Mouse (Mus musculus): ENCODE data around the gene Alkbh1. TPM values are rescaled to one million over a fixed set of nuclear protein-coding genes. Genes with fewer than 3 reads are reported as not detected.

Alkbh1 gene
- polyA plus RNA-seq (2012; rRNA removed), result 13.7 and 14.7 TPM in 2 replicates

DNA sequence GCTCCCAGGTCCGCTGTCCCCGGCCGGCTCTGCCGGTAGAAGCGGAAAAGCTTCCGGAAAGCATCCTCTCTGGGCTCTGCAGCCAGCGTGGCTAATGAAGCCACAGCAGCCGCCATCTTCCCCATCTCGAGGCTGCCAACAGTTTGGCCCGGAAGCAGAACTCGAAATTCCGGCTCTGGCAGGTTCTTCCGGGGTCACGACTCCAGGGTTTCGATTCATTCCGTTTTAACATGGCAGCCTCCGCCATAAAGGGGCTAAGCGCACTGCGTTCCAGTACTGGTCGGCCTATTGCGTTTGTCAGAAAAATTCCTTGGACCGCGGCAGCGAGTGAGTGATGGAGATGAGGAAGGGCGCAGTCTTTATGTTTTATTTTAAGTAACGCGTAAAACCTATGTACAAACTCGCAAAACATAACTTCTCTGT, at the start of gene Alkbh1, which contains the start of gene Slirp:
Gene Alkbh1 (minus strand): TSS at position 318 of the 423 bp plus-strand sequence.
Gene Slirp (plus strand): TSS at position 197 of the 423 bp plus-strand sequence.

DNA sequence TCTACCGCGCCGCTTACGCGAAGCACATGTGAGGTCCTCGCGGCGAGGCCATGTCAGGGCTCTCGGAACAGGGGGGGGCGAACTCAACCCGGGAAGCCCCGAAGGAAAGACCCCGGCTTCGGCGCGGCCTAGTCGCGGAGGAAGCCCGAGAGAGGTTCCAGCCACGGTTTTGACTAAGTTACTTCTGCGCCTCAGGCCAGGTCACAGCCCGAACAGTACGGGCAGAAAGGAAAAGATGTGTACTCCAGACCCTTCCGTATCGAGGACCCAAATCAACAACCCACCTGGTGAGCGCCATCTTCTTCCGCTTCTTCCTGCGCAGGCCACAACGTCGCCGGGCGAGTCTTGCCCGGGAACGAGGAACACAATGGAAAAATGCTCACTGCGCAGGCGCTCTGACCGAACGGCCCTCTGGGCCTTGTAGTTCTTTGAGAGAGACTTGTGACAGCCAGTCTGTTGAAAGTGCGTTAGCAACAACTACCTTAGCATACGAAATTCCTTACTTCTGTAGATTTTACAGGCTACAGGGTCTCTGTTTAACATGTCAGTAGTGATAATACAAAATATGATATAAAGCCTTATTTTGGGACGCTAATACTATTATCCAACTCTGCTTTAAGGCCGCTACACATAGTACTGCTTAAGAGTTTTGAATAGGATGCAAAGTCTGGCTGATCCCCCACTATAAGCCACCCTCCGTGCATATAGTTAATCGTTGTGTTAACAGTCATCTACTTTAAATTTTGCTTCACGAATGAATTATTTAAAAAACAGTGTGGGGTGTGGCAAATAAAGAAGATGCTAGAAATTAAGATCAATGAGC, 28.4 kb upstream of the Alkbh1 start, which contains the start of gene Snw1:
Gene Snw1 (minus strand): TSS at position 311 of the 823 bp plus-strand sequence.

DNA sequence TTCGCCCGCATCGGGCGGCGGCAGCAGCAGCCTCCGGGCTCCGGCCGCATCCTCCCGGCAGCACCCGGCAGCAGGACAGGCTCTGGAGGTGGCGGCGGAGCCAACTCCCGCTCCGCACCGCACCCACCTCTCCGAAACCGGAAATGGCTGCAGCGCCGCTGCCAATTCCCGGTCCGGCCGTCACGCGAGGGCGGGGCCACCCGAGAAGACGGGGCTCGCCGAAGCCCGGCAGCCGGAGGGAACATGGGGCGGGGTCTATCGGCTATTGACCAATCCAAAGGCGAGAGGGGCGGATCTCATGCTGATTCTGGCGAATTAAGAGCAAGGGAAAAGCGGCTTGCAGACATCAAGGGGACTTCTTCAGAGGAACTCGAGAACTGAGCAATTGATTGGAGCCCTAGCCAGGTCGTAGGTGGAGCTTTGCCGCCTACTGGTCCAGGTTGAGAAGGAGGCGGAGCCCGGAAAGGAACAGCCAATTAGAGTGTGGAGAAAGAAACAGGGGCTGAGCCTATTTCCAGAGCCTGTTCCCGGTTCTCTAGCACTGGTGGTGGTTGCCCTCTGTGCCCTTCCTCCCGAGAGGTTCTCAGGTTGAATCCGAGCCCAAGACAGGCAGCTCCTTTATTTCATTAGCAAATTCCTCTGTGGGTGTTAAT, 55.6 kb downstream of the Alkbh1 start, which contains the start of gene Sptlc2:
Gene Sptlc2 (minus strand): TSS at position 234 of the 653 bp plus-strand sequence.

Other genes with a start within 250 kb of the Alkbh1 start
- 0.20 TPM in 1 of 2 replicates, not detected in the other for gene Samd15, start 244.3 kb downstream of the Alkbh1 start, polyA plus RNA-seq (2012; rRNA removed)
- 1.8 and 2.0 TPM in 2 replicates for gene Tmed8, start 243.6 kb downstream of the Alkbh1 start, polyA plus RNA-seq (2012; rRNA removed)
- gene Noxred1, start 205.3 kb downstream of the Alkbh1 start, polyA plus RNA-seq (2012; rRNA removed), result 0.40 and 0.44 TPM in 2 replicates
- gene Vipas39, start 177.8 kb downstream of the Alkbh1 start, polyA plus RNA-seq (2012; rRNA removed), result 23.7 and 24.5 TPM in 2 replicates
- 43.3 and 45.1 TPM in 2 replicates for gene Ahsa1, start 177.5 kb downstream of the Alkbh1 start, polyA plus RNA-seq (2012; rRNA removed)
- gene Ism2, start 144.3 kb downstream of the Alkbh1 start, polyA plus RNA-seq (2012; rRNA removed), result 0.22 and 0.27 TPM in 2 replicates
- gene Sptlc2, start 55.7 kb downstream of the Alkbh1 start, polyA plus RNA-seq (2012; rRNA removed), result 25.4 and 26.5 TPM in 2 replicates
- 7.6 and 8.3 TPM in 2 replicates for gene Slirp, start 121 bp downstream of the Alkbh1 start, polyA plus RNA-seq (2012; rRNA removed)
- 4.3 and 5.5 TPM in 2 replicates for gene Snw1, start 28.3 kb upstream of the Alkbh1 start, polyA plus RNA-seq (2012; rRNA removed)
- not detected in 2 replicates for gene Gm5788, start 50.7 kb upstream of the Alkbh1 start, polyA plus RNA-seq (2012; rRNA removed)
- gene Gm8300, start 70.3 kb upstream of the Alkbh1 start, polyA plus RNA-seq (2012; rRNA removed), result not detected in 2 replicates
- not detected in 2 replicates for gene Oog1, start 158.7 kb upstream of the Alkbh1 start, polyA plus RNA-seq (2012; rRNA removed)
- not detected in 2 replicates for gene Gm4027, start 174.9 kb upstream of the Alkbh1 start, polyA plus RNA-seq (2012; rRNA removed)
- not detected in 2 replicates for gene Gm16381, start 200.6 kb upstream of the Alkbh1 start, polyA plus RNA-seq (2012; rRNA removed)

All from colon, adult 2 months (tissue).